Mouse (Mus musculus): ENCODE data around the gene Pdgfra. TPM values are rescaled to one million over a fixed set of nuclear protein-coding genes. Genes with fewer than 3 reads are reported as not detected.

Pdgfra gene
- total and polyA plus RNA-seq, 2 experiments, result 1.1 to 4.5 TPM

DNA sequence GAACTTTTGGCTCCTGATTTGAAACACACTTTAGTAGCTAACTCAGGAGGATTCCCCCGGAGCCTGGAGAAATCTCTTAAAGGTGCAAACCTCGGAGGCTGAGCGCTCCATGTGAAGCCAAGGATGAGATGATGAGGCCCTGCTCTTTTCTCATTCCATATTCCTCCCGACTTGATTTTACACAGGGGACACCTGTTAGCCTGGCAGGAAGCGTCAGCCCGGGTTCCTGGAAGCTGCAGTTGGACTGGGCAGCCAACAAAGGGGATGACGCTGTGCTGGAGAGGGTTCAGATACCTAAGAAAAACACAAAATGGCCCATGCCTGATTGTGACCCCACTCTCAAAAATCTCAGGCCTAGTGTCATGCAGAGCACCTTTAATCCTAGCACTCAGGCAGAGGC, 17.4 kb upstream of the Pdgfra start:
- H3K79me2 ChIP-seq (ENCODE audit: control insufficient read depth, insufficient read depth, low read length), result no peaks in the 10 kb centered on the region
- H3K4me1 ChIP-seq (ENCODE audit: control insufficient read depth, insufficient read depth, low read length), result no peaks in the 10 kb centered on the region
- 91% methylated on average over 7 of the region's 7 CpGs for WGBS
- DNase-seq (ENCODE audit: extremely low read depth, low read depth, low spot score), result no peak
- H3K36me3 ChIP-seq (ENCODE audit: control insufficient read depth, insufficient read depth, low read length), result no peaks in the 10 kb centered on the region
- no peak overlapping the region for H3K27ac ChIP-seq (replicated peaks; ENCODE audit: insufficient read depth, low read depth, low read length)
- no peak overlapping the region for H3K9ac ChIP-seq (ENCODE audit: low read depth, low read length)
- H3K27me3 ChIP-seq (ENCODE audit: control insufficient read depth, insufficient read depth, low read length), result no peaks in the 10 kb centered on the region
- TF ChIP-seq CTCF (IDR thresholded peaks at IDR 0.05; ENCODE audit: low read depth, low read length) (no peak), POLR2A (IDR thresholded peaks at IDR 0.05; ENCODE audit: extremely low read depth, insufficient read depth, low read length) (no peak)
- no peak overlapping the region for H3K4me3 ChIP-seq (ENCODE audit: insufficient read depth, low read depth, low read length)

DNA sequence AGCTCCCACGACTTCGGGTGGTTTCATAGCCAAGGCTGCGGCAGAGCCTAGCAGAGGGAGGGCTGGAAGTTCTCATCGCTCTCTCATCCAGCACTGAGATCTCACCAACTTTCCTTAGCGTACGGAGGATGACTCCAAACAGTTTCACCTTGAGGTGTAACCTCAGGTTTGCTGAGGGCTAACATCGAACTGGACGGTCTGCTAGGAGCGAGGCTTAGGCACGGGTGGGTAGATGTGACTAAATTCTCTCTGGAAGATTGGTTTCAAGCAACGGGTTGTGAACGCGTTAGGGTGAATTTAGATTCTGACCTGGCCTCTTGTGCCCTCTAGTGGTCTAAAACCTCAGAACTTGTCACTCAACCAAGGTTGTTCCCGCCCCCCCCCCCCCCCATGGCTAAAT, 9.0 kb upstream of the Pdgfra start:
- Histone ChIP-seq H3K79me2 (ENCODE audit: control insufficient read depth, insufficient read depth, low read length) (no peaks in the 10 kb centered on the region), H3K9ac (ENCODE audit: low read depth, low read length) (peak overlapping the region; percentile 61; the same call in 1 of the 2 replicates), H3K36me3 (ENCODE audit: control insufficient read depth, insufficient read depth, low read length) (no peaks in the 10 kb centered on the region), H3K4me3 (ENCODE audit: insufficient read depth, low read depth, low read length) (no peak overlapping the region), H3K27me3 (ENCODE audit: control insufficient read depth, insufficient read depth, low read length) (peaks cover 5% of the 10 kb centered on the region; the same call in 1 of the 2 replicates), H3K4me1 (ENCODE audit: control insufficient read depth, insufficient read depth, low read length) (peaks cover 2% of the 10 kb centered on the region; the same call in 1 of the 2 replicates), H3K27ac (replicated peaks; ENCODE audit: insufficient read depth, low read depth, low read length) (no peak overlapping the region)
- TF ChIP-seq POLR2A (IDR thresholded peaks at IDR 0.05; ENCODE audit: extremely low read depth, insufficient read depth, low read length) (no peak), CTCF (IDR thresholded peaks at IDR 0.05; ENCODE audit: low read depth, low read length) (peak; percentile 60)
- peak; percentile 57 for DNase-seq (ENCODE audit: extremely low read depth, low read depth, low spot score)
- 6% methylated on average over 14 of the region's 14 CpGs for WGBS

DNA sequence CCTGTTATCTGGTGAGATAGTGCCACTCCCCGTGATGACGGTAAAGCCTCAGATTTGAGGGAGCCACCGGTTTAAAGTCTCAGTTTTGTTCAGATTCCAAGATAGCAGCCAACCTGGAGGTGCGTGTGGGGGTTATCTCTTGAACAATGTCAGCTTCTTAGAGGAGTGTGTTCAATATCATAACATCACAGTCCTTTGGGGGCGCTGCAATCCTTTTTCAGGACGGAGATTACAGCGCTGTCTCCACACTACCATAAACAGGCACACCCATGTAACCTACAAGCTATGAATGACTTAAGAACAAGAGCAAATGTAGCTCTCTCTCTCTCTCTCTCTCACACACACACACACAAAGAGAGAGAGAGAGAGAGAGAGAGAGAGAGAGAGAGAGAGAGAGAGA, 8.3 kb upstream of the Pdgfra start:
- peaks cover 12% of the 10 kb centered on the region for H3K27me3 ChIP-seq (ENCODE audit: control insufficient read depth, insufficient read depth, low read length)
- 38% methylated on average over 7 of the region's 7 CpGs for WGBS
- no peaks in the 10 kb centered on the region for H3K36me3 ChIP-seq (ENCODE audit: control insufficient read depth, insufficient read depth, low read length)
- H3K4me1 ChIP-seq (ENCODE audit: control insufficient read depth, insufficient read depth, low read length), result peaks cover 2% of the 10 kb centered on the region; the same call in 1 of the 2 replicates
- no peaks in the 10 kb centered on the region for H3K79me2 ChIP-seq (ENCODE audit: control insufficient read depth, insufficient read depth, low read length)
- H3K4me3 ChIP-seq (ENCODE audit: insufficient read depth, low read depth, low read length), result no peak overlapping the region
- no peak for DNase-seq (ENCODE audit: extremely low read depth, low read depth, low spot score)
- TF ChIP-seq CTCF (IDR thresholded peaks at IDR 0.05; ENCODE audit: low read depth, low read length), result no peak
- TF ChIP-seq POLR2A (IDR thresholded peaks at IDR 0.05; ENCODE audit: extremely low read depth, insufficient read depth, low read length), result no peak
- no peak overlapping the region for H3K9ac ChIP-seq (ENCODE audit: low read depth, low read length)
- no peak overlapping the region for H3K27ac ChIP-seq (replicated peaks; ENCODE audit: insufficient read depth, low read depth, low read length)

- H3K27me3 ChIP-seq (ENCODE audit: control insufficient read depth, insufficient read depth, low read length), result peaks cover 22% of the 10 kb centered on the region
- WGBS, result 87% methylated on average over 2 of the region's 2 CpGs
Measured at GRCm38 (mm10) chr5:75145341-75145740, 6.8 kb upstream of the Pdgfra start.

DNA sequence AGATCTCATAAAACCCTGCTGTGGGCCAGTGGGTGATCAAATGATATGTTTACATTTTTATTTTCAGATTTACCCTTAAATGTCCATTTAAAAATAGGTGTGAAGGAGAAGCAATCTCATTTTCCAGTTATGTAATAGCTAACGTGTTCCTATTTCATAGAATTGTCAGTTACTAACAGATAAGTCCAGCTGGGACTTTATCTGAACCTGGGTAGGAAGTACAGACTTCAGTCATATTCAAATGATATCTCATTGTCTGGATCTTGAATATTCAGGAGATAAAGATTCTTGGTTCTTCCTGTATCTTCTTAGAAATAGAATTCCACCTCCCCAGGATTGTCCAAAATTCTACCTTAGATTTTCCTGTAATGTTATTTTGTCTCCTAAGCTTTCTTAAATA, 5.6 kb upstream of the Pdgfra start:
- Histone ChIP-seq H3K79me2 (ENCODE audit: control insufficient read depth, insufficient read depth, low read length) (no peaks in the 10 kb centered on the region), H3K4me3 (ENCODE audit: insufficient read depth, low read depth, low read length) (no peak overlapping the region), H3K36me3 (ENCODE audit: control insufficient read depth, insufficient read depth, low read length) (no peaks in the 10 kb centered on the region), H3K27ac (replicated peaks; ENCODE audit: insufficient read depth, low read depth, low read length) (no peak overlapping the region), H3K27me3 (ENCODE audit: control insufficient read depth, insufficient read depth, low read length) (peaks cover 31% of the 10 kb centered on the region), H3K9ac (ENCODE audit: low read depth, low read length) (no peak overlapping the region), H3K4me1 (ENCODE audit: control insufficient read depth, insufficient read depth, low read length) (peaks cover 2% of the 10 kb centered on the region; the same call in 1 of the 2 replicates)
- DNase-seq (ENCODE audit: extremely low read depth, low read depth, low spot score), result no peak
- 75% methylated on average over 1 of the region's 1 CpGs for WGBS
- TF ChIP-seq POLR2A (IDR thresholded peaks at IDR 0.05; ENCODE audit: extremely low read depth, insufficient read depth, low read length), result no peak
- no peak for TF ChIP-seq CTCF (IDR thresholded peaks at IDR 0.05; ENCODE audit: low read depth, low read length)

More at GRCm38 (mm10) chr5:75145341-75145740, 6.8 kb upstream of the Pdgfra start:
- Histone ChIP-seq H3K9ac (ENCODE audit: low read depth, low read length) (no peak overlapping the region), H3K4me1 (ENCODE audit: control insufficient read depth, insufficient read depth, low read length) (peaks cover 2% of the 10 kb centered on the region; the same call in 1 of the 2 replicates), H3K79me2 (ENCODE audit: control insufficient read depth, insufficient read depth, low read length) (no peaks in the 10 kb centered on the region), H3K27ac (replicated peaks; ENCODE audit: insufficient read depth, low read depth, low read length) (no peak overlapping the region), H3K36me3 (ENCODE audit: control insufficient read depth, insufficient read depth, low read length) (no peaks in the 10 kb centered on the region), H3K4me3 (ENCODE audit: insufficient read depth, low read depth, low read length) (no peak overlapping the region)
- TF ChIP-seq CTCF (IDR thresholded peaks at IDR 0.05; ENCODE audit: low read depth, low read length) (no peak), POLR2A (IDR thresholded peaks at IDR 0.05; ENCODE audit: extremely low read depth, insufficient read depth, low read length) (no peak)
- DNase-seq (ENCODE audit: extremely low read depth, low read depth, low spot score), result no peak

DNA sequence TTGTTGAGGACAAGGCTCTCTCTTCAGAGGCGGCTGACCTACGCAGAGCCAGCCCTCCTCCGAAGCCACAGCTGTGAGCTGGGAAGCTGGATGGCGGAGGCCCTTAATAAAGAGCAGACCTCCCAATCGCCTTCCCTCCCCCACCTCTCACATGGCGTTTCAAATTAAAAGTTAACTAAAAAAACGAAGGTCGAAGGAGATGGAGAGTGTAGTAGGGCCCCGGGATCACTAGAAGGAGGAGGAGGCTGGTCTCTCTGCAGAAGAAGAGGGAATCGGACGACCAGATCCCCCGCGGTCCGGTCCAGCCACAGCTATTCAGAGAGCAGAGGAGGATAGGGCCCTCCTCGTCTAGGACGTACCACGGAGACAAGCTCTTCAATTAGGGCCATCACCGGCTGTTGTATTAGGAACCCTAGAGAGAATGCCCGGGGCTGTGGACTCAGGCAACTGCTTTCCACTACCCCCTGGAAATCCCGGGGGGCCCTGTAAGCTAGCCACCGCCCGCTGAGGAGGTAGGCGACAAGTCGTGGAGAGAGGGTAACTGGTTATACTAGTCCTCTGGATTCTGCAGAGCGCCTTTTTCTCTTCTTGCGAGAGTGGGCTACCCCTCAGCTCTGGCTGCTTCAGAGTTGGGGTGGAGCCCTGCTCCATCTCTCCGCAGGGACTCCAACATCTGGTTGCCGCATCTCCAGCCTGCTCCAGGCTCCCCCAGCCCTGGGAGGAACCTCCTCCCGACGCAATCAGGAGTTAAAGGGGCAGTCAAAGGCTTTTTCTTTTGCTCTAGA, 3.6 kb upstream of the Pdgfra start:
- Histone ChIP-seq H3K27me3 (ENCODE audit: control insufficient read depth, insufficient read depth, low read length) (peaks cover 41% of the 10 kb centered on the region), H3K9ac (ENCODE audit: low read depth, low read length) (no peak overlapping the region)

More for the DNA sequence above, 3.6 kb upstream of the Pdgfra start:
- TF ChIP-seq POLR2A (IDR thresholded peaks at IDR 0.05; ENCODE audit: extremely low read depth, insufficient read depth, low read length) (0 out of 2 replicates have a peak, but pooled peaks have one; percentile 13), CTCF (IDR thresholded peaks at IDR 0.05; ENCODE audit: low read depth, low read length) (no peak)
- peak overlapping the region; percentile 17; the same call in 1 of the 2 replicates for H3K27ac ChIP-seq (replicated peaks; ENCODE audit: insufficient read depth, low read depth, low read length)
- no peak for DNase-seq (ENCODE audit: extremely low read depth, low read depth, low spot score)
- H3K36me3 ChIP-seq (ENCODE audit: control insufficient read depth, insufficient read depth, low read length), result no peaks in the 10 kb centered on the region
- H3K4me3 ChIP-seq (ENCODE audit: insufficient read depth, low read depth, low read length), result peak overlapping the region; percentile 34
- 7% methylated on average over 30 of the region's 30 CpGs for WGBS
- H3K4me1 ChIP-seq (ENCODE audit: control insufficient read depth, insufficient read depth, low read length), result no peaks in the 10 kb centered on the region
- no peaks in the 10 kb centered on the region for H3K79me2 ChIP-seq (ENCODE audit: control insufficient read depth, insufficient read depth, low read length)

All from liver, adult 2 months (tissue).